In genomic region chr2:104205623-104206022, GRCm38 (mm10) we compare ENCODE assay signal across 23 mouse cellular contexts.
DNase-seq lines count a peak whose midpoint lies in the region; ATAC-seq and TF ChIP-seq lines count a peak whose summit lies in the region.
"Had no signal": no experiment of that assay in that cellular context is flagged by ENCODE, and none has a peak within 500 bp of the region (broad histone marks: within the 10 kb centered on the region; RNA-seq: fewer than 3 reads in every experiment).

No protein-coding gene starts in this region.

- peaks cover 2% of the 10 kb centered on the region; the same call in 1 of the 2 replicates for H3K36me3 ChIP-seq in forebrain, embryonic 14.5 days (ENCODE audit: control insufficient read depth, insufficient read depth, low read length)
- no peaks in the 10 kb centered on the region for H3K36me3 ChIP-seq in forebrain, embryonic 10.5 days (replicated peaks)
- H3K36me3 ChIP-seq: embryonic facial prominence, embryonic 15.5 days; heart, embryonic 13.5 days; limb, embryonic 10.5 days; midbrain, embryonic 13.5 days had no signal

- no peak overlapping the region for H3K9ac ChIP-seq in forebrain, embryonic 14.5 days (ENCODE audit: low read length)
- H3K9ac ChIP-seq: embryonic facial prominence, embryonic 15.5 days; heart, embryonic 13.5 days; hindbrain, embryonic 13.5 days; liver, postnatal 0 days; midbrain, embryonic 13.5 days had no signal

- H3K27me3 ChIP-seq in forebrain, embryonic 14.5 days (replicated peaks; ENCODE audit: control insufficient read depth, insufficient read depth, low read length): no peaks in the 10 kb centered on the region
- H3K27me3 ChIP-seq in forebrain, embryonic 10.5 days (ENCODE audit: poor library complexity, severe bottlenecking): no peaks in the 10 kb centered on the region
- H3K27me3 ChIP-seq: embryonic facial prominence, embryonic 15.5 days; heart, embryonic 13.5 days; hindbrain, embryonic 13.5 days; midbrain, embryonic 13.5 days had no signal

- peaks cover 10% of the 10 kb centered on the region for H3K4me1 ChIP-seq in forebrain, embryonic 14.5 days (ENCODE audit: control insufficient read depth, insufficient read depth, low read length)
- peaks cover 20% of the 10 kb centered on the region for H3K4me1 ChIP-seq in forebrain, embryonic 10.5 days
- H3K4me1 ChIP-seq: embryonic facial prominence, embryonic 15.5 days had no signal

- no peak overlapping the region for H3K27ac ChIP-seq in forebrain, embryonic 14.5 days (ENCODE audit: low read depth, low read length)
- no peak overlapping the region for H3K27ac ChIP-seq in forebrain, embryonic 10.5 days
- H3K27ac ChIP-seq in gastrocnemius, adult 2 months: no peak overlapping the region
- H3K27ac ChIP-seq: embryonic facial prominence, embryonic 15.5 days; heart, embryonic 13.5 days; hindbrain, embryonic 13.5 days; limb, embryonic 10.5 days; midbrain, embryonic 13.5 days had no signal

- ATAC-seq in forebrain, embryonic 14.5 days: no peak
- ATAC-seq: liver, postnatal 0 days; midbrain, embryonic 13.5 days; Patski had no signal

- 45% methylated on average over 8 of the region's 8 CpGs for WGBS in forebrain, embryonic 14.5 days
- WGBS in forebrain, embryonic 10.5 days: 74% methylated on average over 8 of the region's 8 CpGs

- peak; percentile 41 for DNase-seq in forebrain, embryonic 14.5 days (ENCODE audit: low spot score)
- no peak for DNase-seq in forebrain, embryonic 10.5 days (ENCODE audit: extremely low spot score, low spot score)
- DNase-seq in left cerebral cortex, postnatal 14 days (ENCODE audit: low spot score in 2 of 2): peak; percentile 35 to 39
- no peak for DNase-seq in left cerebral cortex, adult 8-10 months (ENCODE audit: low spot score in 2 of 2)
- DNase-seq in brain, embryonic 18.5 days (ENCODE audit: low read depth, low spot score): peak; percentile 61
- DNase-seq in layer of hippocampus, postnatal 10 days (ENCODE audit: low spot score in 2 of 2): peak; percentile 52 to 53
- DNase-seq in gastrocnemius, adult 2 months: no peak
- DNase-seq in MN1 (ENCODE audit: low spot score): no peak
- DNase-seq: adrenal gland, postnatal 14 days; cerebellum, adult 2 months; cerebellum, postnatal 36 days; kidney, adult 9 months; kidney, postnatal 4 days; liver, postnatal 0 days; lung, postnatal 10 days; thymus, postnatal 25 days had no signal

- no peaks in the 10 kb centered on the region for H3K9me3 ChIP-seq in forebrain, embryonic 14.5 days (replicated peaks; ENCODE audit: control insufficient read depth, low read length)
- no peaks in the 10 kb centered on the region for H3K9me3 ChIP-seq in forebrain, embryonic 10.5 days
- H3K9me3 ChIP-seq: embryonic facial prominence, embryonic 15.5 days; heart, embryonic 13.5 days; hindbrain, embryonic 13.5 days; limb, embryonic 10.5 days; midbrain, embryonic 13.5 days had no signal

- H3K4me2 ChIP-seq in forebrain, embryonic 14.5 days (ENCODE audit: low read length): no peak overlapping the region
- H3K4me2 ChIP-seq: embryonic facial prominence, embryonic 15.5 days; heart, embryonic 13.5 days; hindbrain, embryonic 13.5 days; midbrain, embryonic 13.5 days had no signal

- intact Hi-C loops in left cerebral cortex, postnatal 14 days (cut with DNase I): no loop called here
- intact Hi-C loops in gastrocnemius, adult 2 months (cut with DNase I): no loop called here

- H3K4me3 ChIP-seq in forebrain, embryonic 14.5 days (ENCODE audit: low read depth, low read length): no peak overlapping the region
- H3K4me3 ChIP-seq in forebrain, embryonic 10.5 days: no peak overlapping the region
- H3K4me3 ChIP-seq in gastrocnemius, adult 2 months: no peak overlapping the region
- H3K4me3 ChIP-seq: embryonic facial prominence, embryonic 15.5 days; heart, embryonic 13.5 days; hindbrain, embryonic 13.5 days; limb, embryonic 10.5 days; midbrain, embryonic 13.5 days; myocyte had no signal

- no peak for TF ChIP-seq CTCF in gastrocnemius, adult 2 months (IDR thresholded peaks at IDR 0.05)

Comparison
In these comparisons a context has a peak if more than half of its experiments do, and no peak if none do; other contexts are left out.
1. DNase-seq: peak in forebrain, embryonic 14.5 days (single experiment), left cerebral cortex, postnatal 14 days (2 of 2), brain, embryonic 18.5 days (single experiment) and layer of hippocampus, postnatal 10 days (2 of 2); none in forebrain, embryonic 10.5 days (single experiment), left cerebral cortex, adult 8-10 months (0 of 2), gastrocnemius, adult 2 months (single experiment) and MN1 (single experiment).